Mouse (Mus musculus) MEL (cell line): Measurements from ENCODE around the gene Gcnt7. TPM values are rescaled to one million over a fixed set of nuclear protein-coding genes. Genes with fewer than 3 reads are reported as not detected.

Experiments used
- DNase-seq: peaks from one replicate; pipeline ENCODE4 v3.0.0; 2011; ENCODE audit warnings: low read depth, low spot score
- H3K27ac ChIP-seq: 2 replicates; pipeline ENCODE4 v1.5.1; 2012; ENCODE audit warnings: low read depth, mild to moderate bottlenecking, control low read depth, low read length, moderate library complexity; ENCODE audit not compliant: control insufficient read depth
- H3K27me3 ChIP-seq, 2 experiments: fragments of 150-350 bp in 1 of 2; sonication (generic) in 1 of 2; 2 replicates each; pipeline ENCODE4 v1.6.1; 2012; ENCODE audit warnings: low read length in 2 of 2, mild to moderate bottlenecking in 2 of 2, improper control_type of control experiment in 1 of 2, moderate library complexity in 1 of 2; ENCODE audit not compliant: insufficient read depth in 2 of 2, control insufficient read depth in 1 of 2
- H3K36me3 ChIP-seq, 2 experiments: 2 replicates each; pipeline ENCODE4 v1.6.1; 2012 to 2014; ENCODE audit warnings: low read length in 2 of 2, improper control_type of control experiment in 1 of 2, inconsistent platforms in 1 of 2, mild to moderate bottlenecking in 1 of 2; ENCODE audit not compliant: insufficient read depth in 2 of 2, control insufficient read depth in 1 of 2
- H3K4me1 ChIP-seq, 2 experiments: fragments of 150-350 bp in 1 of 2; sonication (generic) in 1 of 2; 2 replicates each; pipeline ENCODE4 v1.6.1; 2012; ENCODE audit warnings: low read length in 2 of 2, improper control_type of control experiment in 1 of 2, mild to moderate bottlenecking in 1 of 2; ENCODE audit not compliant: insufficient read depth in 2 of 2, control insufficient read depth in 1 of 2
- H3K4me3 ChIP-seq, 2 experiments: fragments of 150-350 bp in 1 of 2; sonication (generic) in 1 of 2; 2 replicates each; pipeline ENCODE4 v1.5.1; 2012; ENCODE audit warnings: low read depth in 2 of 2, low read length in 2 of 2, mild to moderate bottlenecking in 2 of 2, moderate library complexity in 2 of 2, control low read depth in 1 of 2, improper control_type of control experiment in 1 of 2; ENCODE audit not compliant: control insufficient read depth in 1 of 2, insufficient read depth in 1 of 2
- H3K79me2 ChIP-seq: 2 replicates; pipeline ENCODE4 v1.6.1; 2012; ENCODE audit warnings: mild to moderate bottlenecking, low read length, moderate library complexity; ENCODE audit not compliant: control insufficient read depth, poor library complexity, insufficient read depth
- H3K9ac ChIP-seq: 2 replicates; pipeline ENCODE4 v1.6.1; 2012; ENCODE audit warnings: low read depth, mild to moderate bottlenecking, control low read depth, low read length, moderate library complexity; ENCODE audit not compliant: control insufficient read depth, poor library complexity, severe bottlenecking
- H3K9me3 ChIP-seq: fragments of 150-350 bp; sonication (generic); replicated peaks from 2 replicates; pipeline ENCODE4 v1.6.1; 2012; ENCODE audit warnings: mild to moderate bottlenecking, low read length, improper control_type of control experiment, moderate library complexity; ENCODE audit not compliant: insufficient read depth
- CHD1 ChIP-seq: IDR thresholded peaks from 2 replicates; pipeline ENCODE4 v1.6.1; 2012; ENCODE audit warnings: low read depth, mild to moderate bottlenecking, inconsistent platforms, low read length, improper control_type of control experiment
- CHD2 ChIP-seq: IDR thresholded peaks from 2 replicates; pipeline ENCODE4 v1.6.1; 2011; ENCODE audit warnings: low read length, improper control_type of control experiment
- EP300 ChIP-seq, 2 experiments: IDR thresholded peaks; 2 replicates each; pipeline ENCODE4 v1.6.1; 2011; ENCODE audit warnings: improper control_type of control experiment in 2 of 2, low read length in 2 of 2, low read depth in 1 of 2, mild to moderate bottlenecking in 1 of 2
- KAT2A ChIP-seq: conservative IDR thresholded peaks from 2 replicates; pipeline ENCODE4 v1.6.1; 2012; ENCODE audit warnings: low read depth, low read length, improper control_type of control experiment, inconsistent platforms
- MAFK ChIP-seq: IDR thresholded peaks from 2 replicates; pipeline ENCODE4 v1.6.1; 2011; ENCODE audit warnings: low read depth, mild to moderate bottlenecking, low read length, improper control_type of control experiment, borderline replicate concordance
- MYC ChIP-seq: IDR thresholded peaks from 2 replicates; pipeline ENCODE4 v1.6.1; 2011; ENCODE audit warnings: low read depth, mild to moderate bottlenecking, low read length, improper control_type of control experiment, moderate library complexity
- NELFE ChIP-seq: IDR thresholded peaks from 2 replicates; pipeline ENCODE4 v1.6.1; 2011; ENCODE audit warnings: low read depth, low read length, improper control_type of control experiment
- POLR2AphosphoS2 ChIP-seq: IDR thresholded peaks from 2 replicates; pipeline ENCODE4 v1.6.1; 2011; ENCODE audit warnings: low read length, improper control_type of control experiment
- POLR2AphosphoS5 ChIP-seq: IDR thresholded peaks from 2 replicates; pipeline ENCODE4 v1.6.1; 2012; ENCODE audit warnings: low read depth, borderline replicate concordance, mild to moderate bottlenecking, inconsistent platforms, low read length, moderate library complexity, mixed read lengths
- SIN3A ChIP-seq: IDR thresholded peaks from 2 replicates; pipeline ENCODE4 v1.6.1; 2012; ENCODE audit warnings: low read length, improper control_type of control experiment, inconsistent platforms
- SMC3 ChIP-seq: IDR thresholded peaks from 2 replicates; pipeline ENCODE4 v1.6.1; 2011; ENCODE audit warnings: low read depth, low read length, improper control_type of control experiment
- TCF12 ChIP-seq: IDR thresholded peaks from 2 replicates; pipeline ENCODE4 v1.6.1; 2014; ENCODE audit warnings: low read depth, mild to moderate bottlenecking, inconsistent platforms, low read length, improper control_type of control experiment, moderate library complexity
- USF1 ChIP-seq: IDR thresholded peaks from 2 replicates; pipeline ENCODE4 v1.6.1; 2014; ENCODE audit warnings: low read depth, mild to moderate bottlenecking, inconsistent platforms, low read length, improper control_type of control experiment, moderate library complexity
- USF2 ChIP-seq, 2 experiments: IDR thresholded peaks; 2 replicates each; pipeline ENCODE4 v1.6.1; 2011 to 2012; ENCODE audit warnings: improper control_type of control experiment in 2 of 2, low read length in 2 of 2, borderline replicate concordance in 1 of 2, inconsistent platforms in 1 of 2, low read depth in 1 of 2, mild to moderate bottlenecking in 1 of 2; ENCODE audit not compliant: insufficient read depth in 1 of 2
- ZC3H11A ChIP-seq: IDR thresholded peaks from 2 replicates; pipeline ENCODE4 v1.6.1; 2012; ENCODE audit warnings: low read depth, mild to moderate bottlenecking, inconsistent platforms, low read length, improper control_type of control experiment
- ZKSCAN1 ChIP-seq: IDR thresholded peaks from 2 replicates; pipeline ENCODE4 v1.6.1; 2012; ENCODE audit warnings: low read depth, mild to moderate bottlenecking, inconsistent platforms, low read length, improper control_type of control experiment, moderate library complexity
- polyA plus RNA-seq, 2 experiments: library from polyadenylated mRNA; stranded (reverse) in 1 of 2; unstranded in 1 of 2; fragments of >175 nt in 1 of 2; fragments of >200 nt in 1 of 2; gene quantifications; 2 replicates each; pipeline versions ENCODE4 v1.2.1 to v1.2.4; 2012; ENCODE audit warnings: low replicate concordance in 2 of 2, low read depth in 1 of 2; ENCODE audit not compliant: insufficient read length in 2 of 2, insufficient read depth in 1 of 2, missing spikeins in 1 of 2
- total RNA-seq: library from RNA; depleted of rRNA; stranded (reverse); fragments of 300-350 nt; gene quantifications from 2 replicates; pipeline ENCODE4 v1.2.3, GENCODE M21; 2012

Gene Gcnt7
- total and polyA plus RNA-seq, 3 experiments, result 0.15 to 0.22 TPM; not detected in 1

- Histone ChIP-seq H3K36me3 (no peaks in the 10 kb centered on the region), H3K9ac (no peak overlapping the region), H3K4me3 (no peak overlapping the region), H3K9me3 (no peaks in the 10 kb centered on the region), H3K27me3 (no peaks in the 10 kb centered on the region), H3K79me2 (no peaks in the 10 kb centered on the region), H3K4me1 (no peaks in the 10 kb centered on the region), H3K27ac (no peak overlapping the region)
- DNase-seq, result no peak
- no peak for TF ChIP-seq EP300 (IDR thresholded peaks at IDR 0.05; ENCODE audit: low read depth in 1 of 2, low read length in 2 of 2)
- no peak for TF ChIP-seq POLR2AphosphoS2
- TF ChIP-seq USF2 (IDR thresholded peaks at IDR 0.05; ENCODE audit: borderline replicate concordance in 1 of 2, insufficient read depth in 1 of 2, low read depth in 1 of 2, low read length in 2 of 2), result no peak
- TF ChIP-seq USF1, result no peak
- TF ChIP-seq ZC3H11A, result no peak
- TF ChIP-seq MYC, result no peak
- TF ChIP-seq ZKSCAN1, result no peak
- TF ChIP-seq POLR2AphosphoS5, result no peak
Observed at GRCm38 (mm10) chr2:172481654-172482385, 23.4 kb upstream of the Gcnt7 start.

GRCm38 (mm10) chr2:172480296-172480695 lies 21.9 kb upstream of the Gcnt7 start:
- H3K27me3 ChIP-seq, result no peaks in the 10 kb centered on the region
- no peak for TF ChIP-seq SMC3
- no peak for TF ChIP-seq KAT2A
- TF ChIP-seq MAFK, result no peak
- no peak for TF ChIP-seq NELFE
- TF ChIP-seq CHD2, result no peak
- TF ChIP-seq SIN3A, result no peak
- no peak for TF ChIP-seq ZC3H11A
- TF ChIP-seq CHD1, result no peak
- TF ChIP-seq TCF12, result no peak
- TF ChIP-seq EP300 (IDR thresholded peaks at IDR 0.05; ENCODE audit: low read depth in 1 of 2, low read length in 2 of 2), result no peak
- H3K36me3 ChIP-seq, result no peaks in the 10 kb centered on the region

More at GRCm38 (mm10) chr2:172480296-172480695, 21.9 kb upstream of the Gcnt7 start:
- Histone ChIP-seq H3K9me3 (no peaks in the 10 kb centered on the region), H3K27ac (no peak overlapping the region), H3K79me2 (no peaks in the 10 kb centered on the region), H3K9ac (no peak overlapping the region), H3K4me1 (no peaks in the 10 kb centered on the region), H3K4me3 (no peak overlapping the region)
- no peak for DNase-seq
